Mouse (Mus musculus) midbrain, embryonic 12.5 days (tissue): ENCODE results near the gene Gm37240. TPM values are rescaled to one million over a fixed set of nuclear protein-coding genes. Genes with fewer than 3 reads are reported as not detected.
"Not testable (repeated sequence)": the region's sequence is repeated elsewhere in the genome, so short reads cannot be mapped to it uniquely, and the experiment has no call there.

ENCODE experiments used
- ATAC-seq: fragments of 200-750 bp; cut with Nextera tagmentation; 2 replicates; pipeline ENCODE4 v1.8.0; 2017; ENCODE audit warnings: low read depth, moderate TSS enrichment, moderate library complexity; ENCODE audit not compliant: low FRiP score
- H3K27ac ChIP-seq: fragments of 300-500 bp; sonication (generic); replicated peaks from 2 replicates; pipeline ENCODE4 v1.5.1; 2016; ENCODE audit warnings: mild to moderate bottlenecking
- H3K27me3 ChIP-seq: fragments of 300-500 bp; sonication (generic); 2 replicates; pipeline ENCODE4 v1.6.1; 2016; ENCODE audit warnings: mild to moderate bottlenecking
- H3K36me3 ChIP-seq: fragments of 300-500 bp; sonication (generic); 2 replicates; pipeline ENCODE4 v1.6.1; 2016
- H3K4me1 ChIP-seq: fragments of 300-500 bp; sonication (generic); 2 replicates; pipeline ENCODE4 v1.6.1; 2016
- H3K4me2 ChIP-seq: fragments of 300-500 bp; sonication (generic); replicated peaks from 2 replicates; pipeline ENCODE4 v1.6.1; 2016; ENCODE audit warnings: mild to moderate bottlenecking, moderate library complexity
- H3K4me3 ChIP-seq: fragments of 300-500 bp; sonication (generic); 2 replicates; pipeline ENCODE4 v1.5.1; 2016; ENCODE audit warnings: mild to moderate bottlenecking
- H3K9ac ChIP-seq: fragments of 300-500 bp; sonication (generic); replicated peaks from 2 replicates; pipeline ENCODE4 v1.6.1; 2016; ENCODE audit warnings: mild to moderate bottlenecking, moderate library complexity
- H3K9me3 ChIP-seq: fragments of 300-500 bp; sonication (generic); 2 replicates; pipeline ENCODE4 v1.6.1; 2016; ENCODE audit warnings: mild to moderate bottlenecking
- WGBS: fragments of 180-500 bp; shearing (Covaris S2); methylation state at CpG from one replicate; pipeline ENCODE4 v1.1.7; 2016; 5-methylcytosine and 5-hydroxymethylcytosine counted together
- polyA plus RNA-seq: library from polyadenylated mRNA; unstranded; fragments of >200 nt; fragmentation: Nextera tagmentation; extraction: Ambion mirVana; gene quantifications from 2 replicates; pipeline ENCODE4 v1.2.1, GENCODE M21; 2016

Gm37240 gene
- polyA plus RNA-seq, 1 experiment from 2014 or later, result 0.96 TPM

- no peak overlapping the region for H3K27ac ChIP-seq
- H3K4me1 ChIP-seq, result no peaks in the 10 kb centered on the region; the same call in 1 of the 2 replicates
- H3K4me2 ChIP-seq, result no peak overlapping the region
- no peaks in the 10 kb centered on the region for H3K27me3 ChIP-seq
- H3K4me3 ChIP-seq, result no peak overlapping the region
- 92% methylated on average over 1 of the region's 1 CpGs for WGBS
- no peaks in the 10 kb centered on the region for H3K36me3 ChIP-seq
- ATAC-seq, result no peak
- no peak overlapping the region for H3K9ac ChIP-seq
- no peaks in the 10 kb centered on the region for H3K9me3 ChIP-seq
Measured at GRCm38 (mm10) chr3:84867434-84867975, 1019.8 kb downstream of the Gm37240 start.

DNA sequence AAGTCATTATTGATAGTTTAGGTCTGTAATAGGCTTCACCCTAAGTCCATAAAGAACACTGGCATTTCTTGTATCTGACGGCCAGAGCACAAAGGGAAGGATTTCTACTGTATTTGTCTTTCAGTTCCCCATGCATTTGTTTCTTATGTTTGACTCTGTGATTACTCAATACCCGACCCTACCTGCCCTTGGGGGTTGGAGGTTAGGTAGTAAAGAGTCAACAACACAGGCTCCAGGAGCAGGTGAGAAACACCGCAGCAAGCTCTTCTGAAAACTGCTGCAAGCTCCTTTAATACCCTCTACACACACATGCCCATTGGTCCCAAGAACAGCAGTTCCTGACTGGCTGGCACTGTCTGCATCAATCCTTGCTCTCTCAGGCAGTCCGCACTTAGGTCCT lies 1020.5 kb downstream of the Gm37240 start:
- no peaks in the 10 kb centered on the region for H3K9me3 ChIP-seq

DNA sequence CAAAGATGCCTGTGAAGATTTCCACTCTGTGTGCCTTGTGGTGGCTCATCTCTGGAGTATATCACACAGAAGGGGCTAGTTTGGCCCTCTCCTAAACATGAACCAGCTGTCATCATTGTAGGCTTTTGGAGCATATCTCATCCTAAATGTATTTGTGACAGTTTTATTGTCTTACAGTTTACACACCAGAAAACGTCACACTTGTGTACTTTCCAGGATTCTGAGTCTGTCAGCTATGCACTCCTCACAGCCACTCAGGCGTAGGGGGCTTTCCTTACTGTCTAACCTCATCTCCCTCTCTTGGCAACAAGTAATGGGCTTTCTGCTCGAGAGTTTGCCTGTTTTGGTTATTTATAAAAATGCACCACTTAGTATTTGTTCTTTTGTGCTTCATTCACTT lies 1021.6 kb downstream of the Gm37240 start:
- ATAC-seq, result no peak

More for the DNA sequence above, 1020.5 kb downstream of the Gm37240 start:
- Histone ChIP-seq H3K36me3 (no peaks in the 10 kb centered on the region), H3K27ac (no peak overlapping the region), H3K9ac (no peak overlapping the region), H3K4me1 (no peaks in the 10 kb centered on the region; the same call in 1 of the 2 replicates), H3K27me3 (no peaks in the 10 kb centered on the region), H3K4me2 (no peak overlapping the region), H3K4me3 (no peak overlapping the region)
- 76% methylated on average over 4 of the region's 4 CpGs for WGBS
- no peak for ATAC-seq

DNA sequence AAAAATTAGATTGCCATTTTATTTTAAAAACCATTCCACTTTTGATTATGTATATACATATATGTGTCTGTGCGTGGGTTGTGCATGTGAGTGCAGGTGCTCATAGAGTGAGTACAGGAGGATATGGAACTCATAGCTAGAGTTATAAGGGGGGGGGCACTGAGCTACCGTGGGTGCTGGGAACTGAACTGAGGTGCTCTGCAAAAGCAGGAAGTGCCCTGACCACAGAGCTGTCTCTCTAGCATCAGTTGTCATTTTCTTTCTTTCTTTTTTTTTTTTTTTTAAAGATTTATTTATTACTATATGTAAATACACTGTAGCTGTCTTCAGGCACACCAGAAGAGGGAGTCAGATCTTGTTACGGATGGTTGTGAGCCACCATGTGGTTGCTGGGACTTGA lies 1025.5 kb downstream of the Gm37240 start:
- 95% methylated on average over 3 of the region's 3 CpGs for WGBS
- not testable (repeated sequence) for H3K4me2 ChIP-seq, H3K9ac ChIP-seq, ATAC-seq, H3K36me3 ChIP-seq, H3K27ac ChIP-seq, H3K9me3 ChIP-seq, H3K4me1 ChIP-seq, H3K27me3 ChIP-seq, H3K4me3 ChIP-seq

More for the DNA sequence above, 1021.6 kb downstream of the Gm37240 start:
- no peak overlapping the region for H3K4me3 ChIP-seq
- H3K9ac ChIP-seq, result no peak overlapping the region
- H3K36me3 ChIP-seq, result no peaks in the 10 kb centered on the region
- H3K9me3 ChIP-seq, result no peaks in the 10 kb centered on the region
- H3K27ac ChIP-seq, result no peak overlapping the region
- H3K4me2 ChIP-seq, result no peak overlapping the region
- no peaks in the 10 kb centered on the region for H3K27me3 ChIP-seq
- H3K4me1 ChIP-seq, result no peaks in the 10 kb centered on the region; the same call in 1 of the 2 replicates
- 84% methylated on average over 3 of the region's 3 CpGs for WGBS

DNA sequence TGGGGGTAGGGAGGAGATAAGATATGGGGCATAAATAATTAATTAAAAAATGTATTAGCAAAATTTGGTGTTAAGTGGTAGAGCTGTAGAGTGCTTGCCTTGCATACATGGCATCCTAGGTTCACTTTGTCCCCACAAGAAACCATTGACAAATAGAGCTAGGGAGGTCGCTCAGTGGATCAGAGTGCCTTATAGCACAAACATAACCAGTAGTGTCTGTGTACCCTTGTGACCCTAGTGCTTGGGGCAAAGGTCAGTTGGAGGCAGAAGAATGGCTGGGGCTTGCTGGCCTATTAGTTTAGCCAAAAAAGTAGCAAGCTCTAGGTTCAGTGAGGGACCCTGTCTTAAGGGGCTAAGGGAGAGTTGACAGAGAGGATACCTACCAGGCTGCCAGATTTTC lies 1026.6 kb downstream of the Gm37240 start:
- H3K4me3 ChIP-seq, result no peak overlapping the region
- no peak overlapping the region for H3K9ac ChIP-seq
- no peaks in the 10 kb centered on the region for H3K9me3 ChIP-seq
- H3K27ac ChIP-seq, result no peak overlapping the region
- ATAC-seq, result no peak
- WGBS, result 65% methylated on average over 1 of the region's 1 CpGs
- H3K4me2 ChIP-seq, result no peak overlapping the region
- H3K36me3 ChIP-seq, result no peaks in the 10 kb centered on the region
- H3K4me1 ChIP-seq, result no peaks in the 10 kb centered on the region
- no peaks in the 10 kb centered on the region for H3K27me3 ChIP-seq

- Histone ChIP-seq H3K9me3 (no peaks in the 10 kb centered on the region), H3K36me3 (no peaks in the 10 kb centered on the region), H3K4me3 (no peak overlapping the region), H3K4me1 (no peaks in the 10 kb centered on the region), H3K27me3 (no peaks in the 10 kb centered on the region), H3K27ac (no peak overlapping the region), H3K9ac (no peak overlapping the region), H3K4me2 (no peak overlapping the region)
- WGBS, result 79% methylated on average over 1 of the region's 1 CpGs
- ATAC-seq, result no peak
Measured at GRCm38 (mm10) chr3:84854440-84854839, 1032.9 kb downstream of the Gm37240 start.

- Histone ChIP-seq H3K4me2 (no peak overlapping the region), H3K9me3 (no peaks in the 10 kb centered on the region), H3K27me3 (no peaks in the 10 kb centered on the region), H3K4me1 (no peaks in the 10 kb centered on the region), H3K36me3 (no peaks in the 10 kb centered on the region), H3K27ac (no peak overlapping the region), H3K9ac (no peak overlapping the region), H3K4me3 (no peak overlapping the region)
- 79% methylated on average over 7 of the region's 7 CpGs for WGBS
- ATAC-seq, result no peak
Measured at GRCm38 (mm10) chr3:84852877-84853276, 1034.4 kb downstream of the Gm37240 start.

DNA sequence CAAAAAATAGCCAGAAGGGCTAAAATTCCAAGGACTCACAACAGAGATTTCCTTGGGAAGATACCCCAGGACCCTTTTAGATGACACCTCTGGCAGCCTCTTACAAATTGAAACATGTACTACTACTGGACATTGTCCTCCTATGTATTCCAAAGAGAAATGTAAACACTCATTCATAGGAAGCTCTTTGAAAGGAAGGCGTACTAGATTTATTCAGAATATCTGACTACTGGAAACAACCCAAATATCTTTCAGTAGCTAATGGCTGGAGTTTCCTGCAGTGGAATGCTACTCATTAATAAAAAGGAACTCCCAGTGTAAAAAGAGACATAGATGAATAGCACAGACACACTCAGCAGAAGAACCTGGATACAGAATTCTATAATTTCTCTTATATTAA lies 1035.5 kb downstream of the Gm37240 start:
- no peak overlapping the region for H3K27ac ChIP-seq
- no peak overlapping the region for H3K9ac ChIP-seq
- no peaks in the 10 kb centered on the region for H3K4me1 ChIP-seq
- no peaks in the 10 kb centered on the region for H3K27me3 ChIP-seq
- no peaks in the 10 kb centered on the region for H3K9me3 ChIP-seq
- H3K36me3 ChIP-seq, result no peaks in the 10 kb centered on the region
- WGBS, result 88% methylated on average over 1 of the region's 1 CpGs
- no peak for ATAC-seq
- no peak overlapping the region for H3K4me3 ChIP-seq
- no peak overlapping the region for H3K4me2 ChIP-seq

GRCm38 (mm10) chr3:84850418-84850817 lies 1036.9 kb downstream of the Gm37240 start:
- H3K4me3 ChIP-seq, result no peak overlapping the region
- H3K27ac ChIP-seq, result no peak overlapping the region
- 91% methylated on average over 1 of the region's 1 CpGs for WGBS
- H3K9me3 ChIP-seq, result no peaks in the 10 kb centered on the region
- no peaks in the 10 kb centered on the region for H3K27me3 ChIP-seq
- no peaks in the 10 kb centered on the region for H3K4me1 ChIP-seq
- H3K9ac ChIP-seq, result no peak overlapping the region
- no peak overlapping the region for H3K4me2 ChIP-seq
- no peaks in the 10 kb centered on the region for H3K36me3 ChIP-seq
- ATAC-seq, result no peak

DNA sequence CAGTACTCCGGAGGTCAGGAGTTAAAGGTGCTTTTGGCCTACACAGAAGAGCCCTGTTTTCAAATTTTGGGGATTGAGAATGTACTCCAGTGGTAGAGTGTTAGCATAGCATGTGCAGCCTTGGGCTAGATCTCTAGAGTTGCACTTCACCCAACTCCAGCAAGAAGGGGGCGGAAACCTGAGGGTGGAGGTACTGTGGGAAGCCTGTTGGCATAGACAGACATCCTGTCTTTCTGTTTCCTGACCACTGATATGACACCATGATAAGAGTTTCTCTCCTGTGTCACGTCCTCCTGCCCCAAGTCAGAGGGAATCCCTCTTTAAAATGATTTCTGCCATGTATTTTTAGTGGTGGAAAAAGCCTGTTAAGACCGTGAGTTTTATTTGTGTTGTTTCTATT lies 1038.5 kb downstream of the Gm37240 start:
- 89% methylated on average over 4 of the region's 4 CpGs for WGBS
- no peak overlapping the region for H3K9ac ChIP-seq
- H3K27me3 ChIP-seq, result no peaks in the 10 kb centered on the region
- H3K4me2 ChIP-seq, result no peak overlapping the region
- H3K4me3 ChIP-seq, result no peak overlapping the region
- H3K9me3 ChIP-seq, result no peaks in the 10 kb centered on the region
- no peak for ATAC-seq
- no peak overlapping the region for H3K27ac ChIP-seq
- no peaks in the 10 kb centered on the region for H3K4me1 ChIP-seq
- H3K36me3 ChIP-seq, result no peaks in the 10 kb centered on the region

GRCm38 (mm10) chr3:84843594-84843993 lies 1043.7 kb downstream of the Gm37240 start:
- H3K27me3 ChIP-seq, result no peaks in the 10 kb centered on the region
- 55% methylated on average over 1 of the region's 1 CpGs for WGBS
- H3K36me3 ChIP-seq, result no peaks in the 10 kb centered on the region
- H3K4me1 ChIP-seq, result no peaks in the 10 kb centered on the region
- H3K9me3 ChIP-seq, result no peaks in the 10 kb centered on the region
- H3K4me3 ChIP-seq, result no peak overlapping the region
- no peak for ATAC-seq
- no peak overlapping the region for H3K27ac ChIP-seq
- no peak overlapping the region for H3K4me2 ChIP-seq
- H3K9ac ChIP-seq, result no peak overlapping the region

DNA sequence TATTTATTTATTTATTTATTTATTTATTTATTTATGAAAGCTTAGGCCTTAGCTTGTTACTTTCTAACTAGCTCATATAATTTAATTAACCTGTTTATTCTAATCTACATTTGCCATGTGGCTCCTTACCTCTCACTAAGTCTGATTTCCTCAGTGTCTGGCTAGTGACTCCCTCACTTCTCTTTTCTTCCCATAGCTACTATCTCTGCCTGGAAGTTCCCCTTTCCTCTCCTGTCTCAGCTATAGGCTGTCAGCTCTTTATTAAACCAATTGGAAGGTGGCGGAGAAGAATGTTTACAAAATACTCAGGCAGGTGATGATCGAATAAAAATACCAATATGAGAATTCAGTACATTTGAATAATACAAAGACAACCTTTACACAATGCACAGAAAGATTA lies 1044.5 kb downstream of the Gm37240 start:
- no peak overlapping the region for H3K27ac ChIP-seq
- no peaks in the 10 kb centered on the region for H3K36me3 ChIP-seq
- H3K4me1 ChIP-seq, result no peaks in the 10 kb centered on the region
- WGBS, result 89% methylated on average over 2 of the region's 2 CpGs
- no peaks in the 10 kb centered on the region for H3K27me3 ChIP-seq
- H3K9me3 ChIP-seq, result no peaks in the 10 kb centered on the region
- H3K4me2 ChIP-seq, result no peak overlapping the region
- ATAC-seq, result no peak
- H3K9ac ChIP-seq, result no peak overlapping the region
- H3K4me3 ChIP-seq, result no peak overlapping the region

- ATAC-seq, result no peak
- 87% methylated on average over 4 of the region's 4 CpGs for WGBS
- Histone ChIP-seq H3K4me3 (no peak overlapping the region), H3K9ac (no peak overlapping the region), H3K27ac (no peak overlapping the region), H3K36me3 (no peaks in the 10 kb centered on the region), H3K4me2 (no peak overlapping the region), H3K27me3 (no peaks in the 10 kb centered on the region), H3K4me1 (no peaks in the 10 kb centered on the region), H3K9me3 (no peaks in the 10 kb centered on the region)
Measured at GRCm38 (mm10) chr3:84841271-84841670, 1046.0 kb downstream of the Gm37240 start.
